Mouse (Mus musculus): ENCODE data around the gene Hsf2bp. TPM values are rescaled to one million over a fixed set of nuclear protein-coding genes. Genes with fewer than 3 reads are reported as not detected.
"Not testable (repeated sequence)": the region's sequence is repeated elsewhere in the genome, so short reads cannot be mapped to it uniquely, and the experiment has no call there.

Hsf2bp gene
- polyA plus RNA-seq, 1 experiment from 2014 or later = 0.78 TPM

GRCm38 (mm10) chr17:32064762-32065161, 28.6 kb upstream of the Hsf2bp start:
- not testable (repeated sequence) for H3K4me3 ChIP-seq (ENCODE audit: low read depth, low read length); H3K4me2 ChIP-seq (replicated peaks; ENCODE audit: low read depth, low read length); H3K4me1 ChIP-seq (ENCODE audit: control insufficient read depth, insufficient read depth, low read length); ATAC-seq (ENCODE audit: insufficient number of reproducible peaks, insufficient read depth, low FRiP score, low read depth); H3K27ac ChIP-seq (ENCODE audit: low read length); H3K27me3 ChIP-seq (ENCODE audit: control insufficient read depth, insufficient read depth, low read length); H3K9me3 ChIP-seq (ENCODE audit: control insufficient read depth, low read depth, low read length); H3K9ac ChIP-seq (replicated peaks; ENCODE audit: low read depth, low read length)
- H3K36me3 ChIP-seq (ENCODE audit: control insufficient read depth, insufficient read depth, low read length) = peaks cover 17% of the 10 kb centered on the region; the same call in 1 of the 2 replicates
- WGBS = 72% methylated on average over 8 of the region's 8 CpGs

DNA sequence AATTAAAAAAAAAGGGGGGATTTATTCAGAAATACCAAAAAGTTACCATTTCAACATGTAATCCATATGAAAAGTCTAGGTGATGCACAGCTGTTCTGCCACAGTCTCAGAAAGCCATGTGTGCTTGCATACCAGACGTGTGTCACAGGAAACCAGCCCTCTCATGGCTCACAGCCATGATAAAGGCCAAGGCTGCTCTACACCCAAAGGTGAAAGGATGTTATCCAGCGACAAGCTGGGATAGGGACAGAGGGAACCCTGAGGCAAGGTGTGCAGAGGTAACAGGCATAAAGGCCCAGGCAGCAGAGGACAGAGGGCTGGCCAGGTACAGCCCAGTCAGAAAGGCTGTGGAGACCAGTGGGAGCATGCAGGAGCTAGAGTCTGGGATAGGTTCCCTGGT, 27.5 kb upstream of the Hsf2bp start:
- 73% methylated on average over 2 of the region's 2 CpGs for WGBS

DNA sequence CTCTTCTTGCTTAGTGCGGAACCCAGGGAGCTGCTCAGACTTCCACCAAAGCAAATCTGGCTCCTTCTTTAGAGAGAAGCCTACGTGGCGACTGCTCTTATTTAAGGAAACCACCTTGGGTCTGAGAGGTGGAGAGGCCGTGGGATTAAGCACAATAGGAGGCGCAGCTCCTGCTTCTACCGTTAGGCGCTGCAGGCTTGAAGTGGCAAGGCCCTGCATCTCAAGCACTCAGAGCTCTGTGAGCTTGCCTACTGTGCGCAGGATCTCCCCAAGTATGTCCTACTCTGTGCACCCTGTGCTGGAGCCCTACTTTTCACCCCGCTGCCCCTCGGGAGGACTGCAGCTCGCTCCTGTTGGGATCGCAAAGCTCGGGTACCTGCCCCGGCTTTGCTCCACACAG, 25.1 kb upstream of the Hsf2bp start:
- no peaks in the 10 kb centered on the region for H3K9me3 ChIP-seq (ENCODE audit: control insufficient read depth, low read depth, low read length)
- H3K4me1 ChIP-seq (ENCODE audit: control insufficient read depth, insufficient read depth, low read length) = no peaks in the 10 kb centered on the region
- H3K27me3 ChIP-seq (ENCODE audit: control insufficient read depth, insufficient read depth, low read length) = no peaks in the 10 kb centered on the region
- ATAC-seq (ENCODE audit: insufficient number of reproducible peaks, insufficient read depth, low FRiP score, low read depth) = no peak
- 97% methylated on average over 14 of the region's 14 CpGs for WGBS
- no peak overlapping the region for H3K4me3 ChIP-seq (ENCODE audit: low read depth, low read length)
- H3K36me3 ChIP-seq (ENCODE audit: control insufficient read depth, insufficient read depth, low read length) = peaks cover 42% of the 10 kb centered on the region
- no peak overlapping the region for H3K9ac ChIP-seq (replicated peaks; ENCODE audit: low read depth, low read length)
- H3K27ac ChIP-seq (ENCODE audit: low read length) = no peak overlapping the region
- no peak overlapping the region for H3K4me2 ChIP-seq (replicated peaks; ENCODE audit: low read depth, low read length)

More for the DNA sequence above, 27.5 kb upstream of the Hsf2bp start:
- ATAC-seq (ENCODE audit: insufficient number of reproducible peaks, insufficient read depth, low FRiP score, low read depth) = no peak
- Histone ChIP-seq H3K4me1 (ENCODE audit: control insufficient read depth, insufficient read depth, low read length) (no peaks in the 10 kb centered on the region), H3K4me2 (replicated peaks; ENCODE audit: low read depth, low read length) (no peak overlapping the region), H3K36me3 (ENCODE audit: control insufficient read depth, insufficient read depth, low read length) (peaks cover 19% of the 10 kb centered on the region; the same call in 1 of the 2 replicates), H3K27ac (ENCODE audit: low read length) (no peak overlapping the region), H3K4me3 (ENCODE audit: low read depth, low read length) (no peak overlapping the region), H3K27me3 (ENCODE audit: control insufficient read depth, insufficient read depth, low read length) (no peaks in the 10 kb centered on the region), H3K9ac (replicated peaks; ENCODE audit: low read depth, low read length) (no peak overlapping the region), H3K9me3 (ENCODE audit: control insufficient read depth, low read depth, low read length) (no peaks in the 10 kb centered on the region)

GRCm38 (mm10) chr17:32059084-32059483, 22.9 kb upstream of the Hsf2bp start:
- H3K27ac ChIP-seq (ENCODE audit: low read length) = no peak overlapping the region
- H3K36me3 ChIP-seq (ENCODE audit: control insufficient read depth, insufficient read depth, low read length) = peaks cover 56% of the 10 kb centered on the region
- 98% methylated on average over 2 of the region's 2 CpGs for WGBS
- no peak overlapping the region for H3K9ac ChIP-seq (replicated peaks; ENCODE audit: low read depth, low read length)
- ATAC-seq (ENCODE audit: insufficient number of reproducible peaks, insufficient read depth, low FRiP score, low read depth) = no peak
- H3K4me2 ChIP-seq (replicated peaks; ENCODE audit: low read depth, low read length) = no peak overlapping the region
- H3K9me3 ChIP-seq (ENCODE audit: control insufficient read depth, low read depth, low read length) = no peaks in the 10 kb centered on the region
- H3K4me3 ChIP-seq (ENCODE audit: low read depth, low read length) = no peak overlapping the region
- no peaks in the 10 kb centered on the region for H3K4me1 ChIP-seq (ENCODE audit: control insufficient read depth, insufficient read depth, low read length)
- H3K27me3 ChIP-seq (ENCODE audit: control insufficient read depth, insufficient read depth, low read length) = no peaks in the 10 kb centered on the region

DNA sequence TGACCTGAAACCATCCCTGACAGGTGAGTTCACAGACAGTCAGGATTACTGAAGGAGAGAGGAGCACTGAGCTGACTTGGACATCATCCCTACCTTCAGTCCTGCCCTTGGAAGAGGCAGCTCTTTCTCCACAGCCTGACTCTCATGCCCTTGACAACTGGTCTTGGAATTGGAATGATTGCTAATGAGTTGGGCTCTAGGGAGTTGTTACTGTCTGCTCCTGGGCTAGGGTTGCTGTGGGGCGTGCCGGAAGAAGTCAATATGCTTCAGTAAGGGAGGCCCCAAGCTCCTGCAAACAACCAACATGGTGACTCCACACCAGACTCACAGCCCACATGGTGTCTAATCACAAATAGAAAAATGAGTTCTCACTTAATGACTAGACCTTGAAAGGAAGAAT, 21.7 kb upstream of the Hsf2bp start:
- Histone ChIP-seq H3K9me3 (ENCODE audit: control insufficient read depth, low read depth, low read length) (no peaks in the 10 kb centered on the region), H3K4me2 (replicated peaks; ENCODE audit: low read depth, low read length) (no peak overlapping the region), H3K27ac (ENCODE audit: low read length) (no peak overlapping the region), H3K9ac (replicated peaks; ENCODE audit: low read depth, low read length) (no peak overlapping the region), H3K4me1 (ENCODE audit: control insufficient read depth, insufficient read depth, low read length) (no peaks in the 10 kb centered on the region), H3K4me3 (ENCODE audit: low read depth, low read length) (no peak overlapping the region), H3K36me3 (ENCODE audit: control insufficient read depth, insufficient read depth, low read length) (peaks cover 69% of the 10 kb centered on the region), H3K27me3 (ENCODE audit: control insufficient read depth, insufficient read depth, low read length) (no peaks in the 10 kb centered on the region)
- no peak for ATAC-seq (ENCODE audit: insufficient number of reproducible peaks, insufficient read depth, low FRiP score, low read depth)
- 89% methylated on average over 2 of the region's 2 CpGs for WGBS

- H3K9me3 ChIP-seq (ENCODE audit: control insufficient read depth, low read depth, low read length) = no peaks in the 10 kb centered on the region
- no peak for ATAC-seq (ENCODE audit: insufficient number of reproducible peaks, insufficient read depth, low FRiP score, low read depth)
- H3K4me1 ChIP-seq (ENCODE audit: control insufficient read depth, insufficient read depth, low read length) = no peaks in the 10 kb centered on the region
- H3K36me3 ChIP-seq (ENCODE audit: control insufficient read depth, insufficient read depth, low read length) = peaks cover 86% of the 10 kb centered on the region
- H3K4me2 ChIP-seq (replicated peaks; ENCODE audit: low read depth, low read length) = no peak overlapping the region
- 89% methylated on average over 5 of the region's 5 CpGs for WGBS
- H3K4me3 ChIP-seq (ENCODE audit: low read depth, low read length) = no peak overlapping the region
- H3K27ac ChIP-seq (ENCODE audit: low read length) = no peak overlapping the region
- no peaks in the 10 kb centered on the region for H3K27me3 ChIP-seq (ENCODE audit: control insufficient read depth, insufficient read depth, low read length)
- no peak overlapping the region for H3K9ac ChIP-seq (replicated peaks; ENCODE audit: low read depth, low read length)
These were observed 17.5 kb upstream of the Hsf2bp start for GRCm38 (mm10) chr17:32053677-32054076.

GRCm38 (mm10) chr17:32052237-32053080, 16.3 kb upstream of the Hsf2bp start:
- no peak overlapping the region for H3K27ac ChIP-seq (ENCODE audit: low read length)
- H3K4me3 ChIP-seq (ENCODE audit: low read depth, low read length) = no peak overlapping the region
- WGBS = 77% methylated on average over 5 of the region's 5 CpGs
- no peaks in the 10 kb centered on the region for H3K4me1 ChIP-seq (ENCODE audit: control insufficient read depth, insufficient read depth, low read length)
- peaks cover 80% of the 10 kb centered on the region for H3K36me3 ChIP-seq (ENCODE audit: control insufficient read depth, insufficient read depth, low read length)
- no peak overlapping the region for H3K9ac ChIP-seq (replicated peaks; ENCODE audit: low read depth, low read length)
- H3K9me3 ChIP-seq (ENCODE audit: control insufficient read depth, low read depth, low read length) = no peaks in the 10 kb centered on the region
- no peak for ATAC-seq (ENCODE audit: insufficient number of reproducible peaks, insufficient read depth, low FRiP score, low read depth)
- no peaks in the 10 kb centered on the region for H3K27me3 ChIP-seq (ENCODE audit: control insufficient read depth, insufficient read depth, low read length)
- H3K4me2 ChIP-seq (replicated peaks; ENCODE audit: low read depth, low read length) = no peak overlapping the region

GRCm38 (mm10) chr17:32050609-32051008, 14.5 kb upstream of the Hsf2bp start:
- H3K4me2 ChIP-seq (replicated peaks; ENCODE audit: low read depth, low read length) = no peak overlapping the region
- no peaks in the 10 kb centered on the region for H3K27me3 ChIP-seq (ENCODE audit: control insufficient read depth, insufficient read depth, low read length)
- peaks cover 69% of the 10 kb centered on the region for H3K36me3 ChIP-seq (ENCODE audit: control insufficient read depth, insufficient read depth, low read length)
- WGBS = 81% methylated on average over 6 of the region's 6 CpGs
- H3K27ac ChIP-seq (ENCODE audit: low read length) = no peak overlapping the region
- no peaks in the 10 kb centered on the region for H3K9me3 ChIP-seq (ENCODE audit: control insufficient read depth, low read depth, low read length)
- H3K4me3 ChIP-seq (ENCODE audit: low read depth, low read length) = no peak overlapping the region
- H3K4me1 ChIP-seq (ENCODE audit: control insufficient read depth, insufficient read depth, low read length) = no peaks in the 10 kb centered on the region
- ATAC-seq (ENCODE audit: insufficient number of reproducible peaks, insufficient read depth, low FRiP score, low read depth) = no peak
- no peak overlapping the region for H3K9ac ChIP-seq (replicated peaks; ENCODE audit: low read depth, low read length)

DNA sequence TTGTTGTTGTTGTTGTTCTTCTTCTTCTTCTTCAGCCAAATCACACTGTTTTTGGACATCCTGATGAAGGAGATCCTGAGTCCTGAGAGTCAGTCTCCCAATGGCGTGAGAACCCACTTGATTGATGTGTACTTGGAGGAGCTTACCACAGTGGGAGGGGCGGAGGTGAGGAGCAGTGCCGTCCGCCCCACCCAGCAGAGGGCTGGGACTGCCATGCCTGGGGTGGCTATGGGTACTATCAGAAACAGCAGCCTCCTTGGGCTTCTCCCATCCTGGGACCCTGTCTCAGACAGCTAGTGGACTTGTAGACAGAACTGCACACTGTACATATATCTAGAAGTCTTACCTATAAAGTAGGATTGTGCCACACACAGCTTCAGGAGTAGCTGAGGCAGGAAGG, 13.8 kb upstream of the Hsf2bp start:
- Histone ChIP-seq H3K9me3 (ENCODE audit: control insufficient read depth, low read depth, low read length) (no peaks in the 10 kb centered on the region), H3K4me1 (ENCODE audit: control insufficient read depth, insufficient read depth, low read length) (no peaks in the 10 kb centered on the region), H3K9ac (replicated peaks; ENCODE audit: low read depth, low read length) (no peak overlapping the region), H3K27ac (ENCODE audit: low read length) (no peak overlapping the region), H3K4me3 (ENCODE audit: low read depth, low read length) (no peak overlapping the region), H3K36me3 (ENCODE audit: control insufficient read depth, insufficient read depth, low read length) (peaks cover 66% of the 10 kb centered on the region), H3K4me2 (replicated peaks; ENCODE audit: low read depth, low read length) (no peak overlapping the region), H3K27me3 (ENCODE audit: control insufficient read depth, insufficient read depth, low read length) (no peaks in the 10 kb centered on the region)
- 69% methylated on average over 4 of the region's 4 CpGs for WGBS
- ATAC-seq (ENCODE audit: insufficient number of reproducible peaks, insufficient read depth, low FRiP score, low read depth) = no peak

All from stomach, embryonic 14.5 days (tissue).